Mouse (Mus musculus): Measurements from ENCODE around the gene Ppm1g. TPM values are rescaled to one million over a fixed set of nuclear protein-coding genes. Genes with fewer than 3 reads are reported as not detected.

Gene Ppm1g
- total RNA-seq, 2 experiments from 2014 or later = 166 to 214 TPM

Other genes starting within 250 kb of the Ppm1g start
- gene Atraid, start 172.4 kb downstream of the Ppm1g start, total RNA-seq (2015; ENCODE audit: low replicate concordance) = 38.6 and 49.9 TPM in 2 replicates
- gene Atraid, start 172.4 kb downstream of the Ppm1g start, total RNA-seq (2017; ENCODE audit: low replicate concordance) = 15.1 and 16.0 TPM in 2 replicates
- gene Slc5a6, start 171.8 kb downstream of the Ppm1g start, total RNA-seq (2015; ENCODE audit: low replicate concordance) = not detected in 2 replicates
- gene Slc5a6, start 171.8 kb downstream of the Ppm1g start, total RNA-seq (2017; ENCODE audit: low replicate concordance) = not detected in 2 replicates
- gene Cad, start 165.9 kb downstream of the Ppm1g start, total RNA-seq (2015; ENCODE audit: low replicate concordance) = 19.3 and 24.9 TPM in 2 replicates
- gene Cad, start 165.9 kb downstream of the Ppm1g start, total RNA-seq (2017; ENCODE audit: low replicate concordance) = 3.5 and 11.3 TPM in 2 replicates
- not detected in 2 replicates for gene Dnajc5g, start 114.4 kb downstream of the Ppm1g start, total RNA-seq (2015; ENCODE audit: low replicate concordance)
- gene Dnajc5g, start 114.4 kb downstream of the Ppm1g start, total RNA-seq (2017; ENCODE audit: low replicate concordance) = not detected in 2 replicates
- not detected in 2 replicates for gene Slc30a3, start 112.5 kb downstream of the Ppm1g start, total RNA-seq (2015; ENCODE audit: low replicate concordance)
- gene Slc30a3, start 112.5 kb downstream of the Ppm1g start, total RNA-seq (2017; ENCODE audit: low replicate concordance) = not detected in 2 replicates
- gene Trim54, start 104.0 kb downstream of the Ppm1g start, total RNA-seq (2015; ENCODE audit: low replicate concordance) = not detected in 2 replicates
- gene Trim54, start 104.0 kb downstream of the Ppm1g start, total RNA-seq (2017; ENCODE audit: low replicate concordance) = not detected in 2 replicates
- not detected in 2 replicates for gene Ucn, start 81.9 kb downstream of the Ppm1g start, total RNA-seq (2015; ENCODE audit: low replicate concordance)
- gene Ucn, start 81.9 kb downstream of the Ppm1g start, total RNA-seq (2017; ENCODE audit: low replicate concordance) = not detected in 2 replicates
- 1.3 and 11.5 TPM in 2 replicates for gene Mpv17, start 66.4 kb downstream of the Ppm1g start, total RNA-seq (2015; ENCODE audit: low replicate concordance)
- gene Mpv17, start 66.4 kb downstream of the Ppm1g start, total RNA-seq (2017; ENCODE audit: low replicate concordance) = 0.23 and 4.7 TPM in 2 replicates
- 4.6 TPM in 1 of 2 replicates, not detected in the other for gene Gm29609, start 40.8 kb downstream of the Ppm1g start, total RNA-seq (2015; ENCODE audit: low replicate concordance)
- not detected in 2 replicates for gene Gm29609, start 40.8 kb downstream of the Ppm1g start, total RNA-seq (2017; ENCODE audit: low replicate concordance)
- 45.4 and 54.5 TPM in 2 replicates for gene Gtf3c2, start 40.5 kb downstream of the Ppm1g start, total RNA-seq (2015; ENCODE audit: low replicate concordance)
- 29.9 and 130 TPM in 2 replicates for gene Gtf3c2, start 40.5 kb downstream of the Ppm1g start, total RNA-seq (2017; ENCODE audit: low replicate concordance)
- gene Snx17, start 27.5 kb downstream of the Ppm1g start, total RNA-seq (2015; ENCODE audit: low replicate concordance) = 22.6 and 31.7 TPM in 2 replicates
- 16.3 and 39.3 TPM in 2 replicates for gene Snx17, start 27.5 kb downstream of the Ppm1g start, total RNA-seq (2017; ENCODE audit: low replicate concordance)
- gene Eif2b4, start 27.3 kb downstream of the Ppm1g start, total RNA-seq (2015; ENCODE audit: low replicate concordance) = 36.5 and 60.5 TPM in 2 replicates
- 8.2 and 53.5 TPM in 2 replicates for gene Eif2b4, start 27.3 kb downstream of the Ppm1g start, total RNA-seq (2017; ENCODE audit: low replicate concordance)
- 6.8 and 9.2 TPM in 2 replicates for gene Zfp513, start 18.4 kb downstream of the Ppm1g start, total RNA-seq (2015; ENCODE audit: low replicate concordance)
- gene Zfp513, start 18.4 kb downstream of the Ppm1g start, total RNA-seq (2017; ENCODE audit: low replicate concordance) = 10.8 and 15.4 TPM in 2 replicates
- 22.2 and 45.4 TPM in 2 replicates for gene Nrbp1, start 20.2 kb upstream of the Ppm1g start, total RNA-seq (2015; ENCODE audit: low replicate concordance)
- 39.4 and 44.4 TPM in 2 replicates for gene Nrbp1, start 20.2 kb upstream of the Ppm1g start, total RNA-seq (2017; ENCODE audit: low replicate concordance)
- not detected in 2 replicates for gene Gm9970, start 20.5 kb upstream of the Ppm1g start, total RNA-seq (2015; ENCODE audit: low replicate concordance)
- gene Gm9970, start 20.5 kb upstream of the Ppm1g start, total RNA-seq (2017; ENCODE audit: low replicate concordance) = not detected in 2 replicates
- gene Krtcap3, start 31.0 kb upstream of the Ppm1g start, total RNA-seq (2015; ENCODE audit: low replicate concordance) = not detected in 2 replicates
- gene Krtcap3, start 31.0 kb upstream of the Ppm1g start, total RNA-seq (2017; ENCODE audit: low replicate concordance) = not detected in 2 replicates
- 2.9 and 10.5 TPM in 2 replicates for gene Ift172, start 70.4 kb upstream of the Ppm1g start, total RNA-seq (2015; ENCODE audit: low replicate concordance)
- 5.7 and 10.3 TPM in 2 replicates for gene Ift172, start 70.4 kb upstream of the Ppm1g start, total RNA-seq (2017; ENCODE audit: low replicate concordance)
- gene Fndc4, start 75.4 kb upstream of the Ppm1g start, total RNA-seq (2015; ENCODE audit: low replicate concordance) = not detected in 2 replicates
- 0.08 TPM in 1 of 2 replicates, not detected in the other for gene Fndc4, start 75.4 kb upstream of the Ppm1g start, total RNA-seq (2017; ENCODE audit: low replicate concordance)
- not detected in 2 replicates for gene Gckr, start 76.8 kb upstream of the Ppm1g start, total RNA-seq (2015; ENCODE audit: low replicate concordance)
- gene Gckr, start 76.8 kb upstream of the Ppm1g start, total RNA-seq (2017; ENCODE audit: low replicate concordance) = not detected in 2 replicates
- gene Zfp512, start 231.7 kb upstream of the Ppm1g start, total RNA-seq (2015; ENCODE audit: low replicate concordance) = 4.7 and 12.6 TPM in 2 replicates
- 14.2 and 33.2 TPM in 2 replicates for gene Zfp512, start 231.7 kb upstream of the Ppm1g start, total RNA-seq (2017; ENCODE audit: low replicate concordance)

All from erythroid progenitor cell, adult 5-6 weeks (primary cell).